Mouse (Mus musculus) layer of hippocampus, adult 18-20 months (tissue): ENCODE results near the gene Kctd7. TPM values are rescaled to one million over a fixed set of nuclear protein-coding genes. Genes with fewer than 3 reads are reported as not detected.
A peak's percentile ranks its signal among the peaks of the same experiment; 100 is the strongest.

Experiments
- DNase-seq, 2 experiments: peaks; one replicate each; pipeline ENCODE4 v3.0.0; 2022; ENCODE audit warnings: low spot score in 2 of 2
- long read RNA-seq: library from polyadenylated mRNA; stranded (forward); transcript quantifications from one replicate; pipeline ENCODE4 v2.0.0, GENCODE M21; 2021
- total RNA-seq, 2 experiments: library from RNA; stranded (reverse); gene quantifications; 2 replicates each; pipeline ENCODE4 v1.2.3; 2021

The Kctd7 gene
- 10 to 100 TPM; 12.1 to 16.5 TPM for total RNA-seq
- long read RNA-seq, full-length matches to known transcripts = 24 of 26 reads
- long read RNA-seq, partial matches to known transcripts = 0 of 26 reads
- long read RNA-seq, other reads (novel, unspliced or antisense) = 2 of 26 reads

DNA sequence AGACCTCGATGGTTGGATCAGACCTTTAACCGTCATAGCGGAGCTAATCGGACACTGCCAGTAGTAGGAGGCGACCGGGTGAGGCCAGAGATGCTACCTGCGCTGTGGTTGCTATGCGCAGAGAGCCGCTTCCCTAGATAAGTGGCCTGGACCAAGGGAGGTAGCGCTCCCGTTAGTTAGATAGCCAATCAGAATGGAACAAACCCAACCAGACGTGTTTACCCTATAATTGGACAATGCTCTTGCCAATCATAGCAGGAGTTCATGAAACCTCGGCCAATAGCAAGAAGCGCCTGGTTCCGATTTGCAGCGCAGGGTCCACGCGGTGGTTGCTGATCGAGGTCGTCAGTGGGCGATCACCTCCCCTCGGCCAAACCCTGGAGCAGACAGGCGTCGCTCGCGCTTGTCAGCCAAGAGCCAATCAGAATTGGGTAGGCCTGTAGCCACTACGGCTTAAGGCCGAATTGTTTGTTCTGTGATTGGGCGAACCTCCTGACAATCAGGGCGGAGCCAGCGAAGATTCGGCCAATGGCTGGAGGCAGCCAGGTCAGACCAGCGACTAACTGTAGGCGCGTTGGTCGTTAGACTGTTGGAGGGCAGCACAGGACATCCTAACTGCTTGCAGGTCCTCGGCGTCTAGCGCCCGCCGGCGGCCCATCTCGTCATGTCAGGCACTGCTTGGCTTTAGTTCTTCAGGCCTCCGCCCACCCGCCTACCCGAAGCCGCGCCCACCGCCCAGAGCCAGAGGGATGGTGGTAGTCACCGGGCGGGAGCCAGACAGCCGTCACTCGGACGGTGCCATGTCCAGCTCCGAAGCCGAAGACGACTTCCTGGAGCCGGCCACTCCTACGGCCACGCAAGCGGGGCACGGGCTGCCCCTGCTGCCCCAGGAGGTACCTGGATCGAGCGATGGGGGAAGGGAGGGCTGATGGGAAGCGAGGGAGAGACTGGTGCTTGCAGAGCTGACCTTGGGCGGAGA lies at the start of gene Kctd7:
Gene Kctd7 (plus strand): TSS at position 528 of the 979 bp plus-strand sequence.
- DNase-seq = peak; percentile 97 to 98

DNA sequence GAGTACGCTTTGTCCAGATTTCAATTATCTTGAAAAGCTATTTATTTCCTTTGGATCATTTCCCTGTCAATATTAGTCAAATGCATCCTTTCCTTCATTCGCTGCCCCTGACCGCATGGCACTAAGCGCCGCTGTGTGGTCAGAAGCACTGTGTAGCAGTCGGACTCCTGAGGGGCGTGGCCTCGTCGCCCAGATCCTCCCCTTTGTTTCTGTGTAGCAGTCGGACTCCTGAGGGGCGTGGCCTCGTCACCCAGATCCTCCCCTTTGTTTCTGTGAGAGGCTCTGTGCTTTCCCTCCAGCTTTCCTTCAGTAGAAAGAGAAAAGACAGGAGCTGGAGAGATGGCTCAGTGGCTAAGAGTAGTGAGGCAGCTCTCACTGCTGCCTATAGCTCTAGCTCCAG lies 47.9 kb upstream of the Kctd7 start:
- DNase-seq = no peak

DNA sequence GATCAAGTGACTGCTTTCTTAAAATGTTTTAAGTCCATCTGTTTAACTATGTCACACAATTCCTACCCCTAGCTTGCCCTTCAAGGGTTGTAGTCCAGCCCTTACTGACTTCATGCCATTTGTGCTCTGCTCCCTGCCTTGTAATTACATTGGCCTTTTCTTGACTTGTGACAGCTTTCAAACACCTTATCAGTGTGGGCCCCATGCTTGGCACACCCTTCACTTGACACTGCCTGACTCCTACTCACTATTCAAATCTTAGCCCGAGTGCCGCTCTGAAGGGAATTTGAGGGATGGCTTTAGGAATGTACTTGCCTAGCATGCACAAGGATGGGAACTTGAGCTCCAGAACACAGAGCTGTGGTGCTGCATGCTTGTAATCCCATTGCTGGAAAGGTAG lies 46.8 kb upstream of the Kctd7 start:
- DNase-seq = no peak

DNA sequence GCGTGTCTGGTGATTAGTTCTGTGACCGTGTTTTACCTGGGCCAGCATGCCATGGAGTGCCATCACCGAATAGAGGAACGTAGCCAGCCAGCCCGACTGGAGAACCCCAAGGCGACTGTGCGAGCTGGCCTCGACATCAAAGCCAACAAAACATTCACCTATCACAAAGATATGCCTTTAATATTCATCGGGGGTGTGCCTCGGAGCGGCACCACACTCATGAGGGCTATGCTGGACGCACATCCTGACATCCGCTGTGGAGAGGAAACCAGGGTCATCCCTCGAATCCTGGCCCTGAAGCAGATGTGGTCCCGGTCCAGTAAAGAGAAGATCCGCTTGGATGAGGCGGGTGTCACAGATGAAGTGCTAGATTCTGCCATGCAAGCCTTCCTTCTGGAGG lies 42.9 kb upstream of the Kctd7 start:
- no peak for DNase-seq

- DNase-seq = no peak
These were observed 35.3 kb upstream of the Kctd7 start for GRCm38 (mm10) chr5:130109348-130109747.

DNA sequence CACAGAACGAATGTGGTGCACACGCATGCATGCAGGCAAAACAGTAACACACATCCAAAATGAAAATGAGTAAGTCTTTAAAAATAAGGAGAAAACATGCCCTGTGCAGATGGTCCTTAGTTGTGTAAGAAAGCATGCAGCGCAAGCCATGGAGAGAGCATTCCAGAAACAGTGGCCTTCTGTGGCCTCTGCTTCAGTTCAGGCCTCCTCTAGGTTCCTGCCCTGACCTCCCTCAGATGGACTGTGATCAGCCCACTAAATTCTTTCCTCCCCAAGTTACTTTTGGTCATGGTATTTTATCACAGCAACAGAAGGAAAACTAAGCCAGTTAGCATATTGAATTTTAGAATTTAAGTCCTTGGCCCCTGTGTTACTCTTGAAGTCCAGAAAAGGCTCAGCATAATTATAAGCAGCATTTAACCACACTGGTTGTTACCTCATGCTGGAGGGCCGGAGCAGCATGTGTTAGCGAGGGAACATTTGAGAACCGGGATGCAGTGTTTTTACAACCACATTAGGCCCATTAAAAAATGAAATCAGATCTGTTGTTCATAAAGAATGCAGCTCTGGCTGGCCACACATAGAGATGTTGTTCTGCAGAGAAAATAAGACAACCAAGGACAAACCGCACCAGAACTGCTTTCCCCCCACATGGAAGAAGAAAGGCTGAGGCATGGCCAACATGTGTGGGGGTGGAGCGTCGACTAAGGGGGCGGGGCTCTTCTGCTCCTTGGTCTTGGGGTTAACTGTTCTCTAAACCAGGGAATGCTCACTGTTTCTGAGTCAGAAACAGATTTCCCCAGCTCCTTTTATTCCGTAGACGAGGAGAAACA lies 33.8 kb upstream of the Kctd7 start:
- DNase-seq = no peak

GRCm38 (mm10) chr5:130112653-130113052 lies 32.0 kb upstream of the Kctd7 start:
- no peak for DNase-seq

DNA sequence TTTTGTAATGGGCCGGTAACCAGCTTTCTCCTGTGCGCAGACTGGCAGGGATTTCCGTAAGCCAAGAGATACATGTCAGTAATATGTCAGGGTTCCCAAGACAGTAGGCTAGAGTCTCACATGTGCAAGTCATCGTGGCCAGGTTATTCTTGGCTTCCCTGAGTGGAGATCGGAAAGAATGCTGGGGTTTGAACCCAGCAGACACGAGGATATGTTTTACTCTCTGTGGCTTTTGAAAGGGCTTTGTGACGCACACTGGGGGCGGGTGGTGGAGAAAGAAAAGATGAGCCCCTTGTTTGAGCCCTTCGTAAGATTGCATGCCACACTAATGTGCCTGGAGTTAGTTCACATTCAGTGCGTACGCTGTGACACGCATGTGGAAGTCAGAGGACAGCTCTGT lies 28.5 kb upstream of the Kctd7 start:
- no peak for DNase-seq

GRCm38 (mm10) chr5:130116857-130117256 lies 27.8 kb upstream of the Kctd7 start:
- DNase-seq = no peak

GRCm38 (mm10) chr5:130117932-130118331 lies 26.7 kb upstream of the Kctd7 start:
- no peak for DNase-seq

DNA sequence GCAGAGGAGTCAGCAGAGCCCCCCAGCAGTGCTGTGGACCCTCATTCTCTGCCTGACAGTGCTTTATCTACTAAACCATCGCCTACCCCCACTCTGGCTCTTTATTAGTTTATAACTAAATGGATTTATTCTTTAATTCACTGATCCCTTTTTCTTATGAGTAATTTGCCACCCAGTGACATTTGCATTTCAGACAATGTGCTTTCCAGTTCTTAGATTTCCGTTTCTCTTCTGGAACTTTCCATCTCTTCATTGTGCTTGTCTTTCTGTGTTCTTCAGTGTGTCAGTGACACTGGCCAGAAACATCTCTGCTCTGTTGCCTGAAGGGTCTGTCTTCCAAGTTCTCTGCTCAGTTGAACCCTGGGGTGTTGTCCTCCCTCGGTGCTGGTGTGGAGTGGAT lies 25.4 kb upstream of the Kctd7 start:
- DNase-seq = no peak

DNA sequence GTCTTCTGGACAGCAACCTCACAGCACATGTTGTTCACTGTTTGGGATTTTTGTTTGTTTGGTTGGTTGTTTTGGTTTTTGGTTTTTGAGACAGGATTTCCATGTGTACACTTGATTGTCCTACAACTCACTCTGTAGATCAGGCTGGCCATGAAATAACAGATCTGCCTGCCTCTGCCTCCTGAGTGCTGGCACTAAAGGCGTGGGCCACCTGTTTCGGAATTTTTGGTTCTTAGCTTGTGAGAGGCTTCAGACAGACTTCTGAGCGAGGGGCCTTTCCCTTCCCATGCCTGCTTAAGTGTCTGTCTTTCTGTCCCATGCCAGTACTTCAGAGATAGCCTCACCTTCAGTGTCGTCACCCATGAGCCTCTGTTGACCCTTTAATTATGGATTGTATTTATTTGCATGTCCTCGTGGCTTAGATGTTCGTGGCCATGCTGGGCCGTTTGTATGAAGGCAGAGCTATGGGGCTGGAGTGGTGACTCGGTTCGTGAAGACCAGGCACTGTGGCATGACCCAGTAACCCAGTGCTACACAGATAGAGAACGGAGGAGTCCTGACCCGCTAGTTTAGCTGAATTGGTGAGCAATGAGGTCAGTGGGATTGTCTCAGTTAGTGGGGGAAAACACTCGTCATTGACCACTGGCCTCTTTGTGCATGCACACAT lies 24.5 kb upstream of the Kctd7 start:
- DNase-seq = no peak

DNA sequence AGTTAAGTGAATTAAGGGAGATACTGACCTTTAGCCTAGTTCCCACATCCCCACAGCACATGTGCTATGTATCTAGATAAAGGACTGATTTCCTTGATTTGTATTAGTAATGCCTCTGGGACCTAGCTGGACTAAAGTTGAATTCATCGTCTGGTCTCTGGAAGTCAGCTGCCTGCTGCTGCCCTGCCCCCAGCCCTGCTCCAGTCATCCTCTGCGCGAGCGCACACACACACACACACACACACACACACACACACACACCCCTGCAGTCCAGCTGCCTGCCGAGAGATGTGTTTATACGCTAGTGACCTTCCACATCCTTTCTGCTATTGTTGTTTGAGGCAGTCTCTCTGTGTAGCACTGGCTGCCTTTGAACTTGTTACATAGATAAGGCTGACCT lies 23.8 kb upstream of the Kctd7 start:
- DNase-seq = no peak

DNA sequence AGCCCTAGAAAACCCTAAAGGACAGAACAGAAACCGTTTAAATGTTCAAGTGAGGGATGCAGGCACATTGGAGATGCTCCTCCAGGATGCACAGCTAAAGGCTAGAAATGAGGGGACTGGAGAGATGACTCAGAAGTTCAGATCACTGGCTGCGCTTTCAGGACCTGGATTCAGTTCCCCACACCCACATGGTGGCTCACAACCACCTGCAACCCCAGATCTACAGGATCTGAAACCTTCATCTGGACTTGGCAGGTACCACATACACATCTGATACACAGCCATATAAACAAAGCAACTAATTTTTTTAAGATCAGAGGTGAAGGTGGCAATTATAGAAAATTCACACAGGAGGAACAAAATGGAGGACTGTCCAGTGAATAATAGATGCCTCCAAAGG lies 22.3 kb upstream of the Kctd7 start:
- no peak for DNase-seq

DNA sequence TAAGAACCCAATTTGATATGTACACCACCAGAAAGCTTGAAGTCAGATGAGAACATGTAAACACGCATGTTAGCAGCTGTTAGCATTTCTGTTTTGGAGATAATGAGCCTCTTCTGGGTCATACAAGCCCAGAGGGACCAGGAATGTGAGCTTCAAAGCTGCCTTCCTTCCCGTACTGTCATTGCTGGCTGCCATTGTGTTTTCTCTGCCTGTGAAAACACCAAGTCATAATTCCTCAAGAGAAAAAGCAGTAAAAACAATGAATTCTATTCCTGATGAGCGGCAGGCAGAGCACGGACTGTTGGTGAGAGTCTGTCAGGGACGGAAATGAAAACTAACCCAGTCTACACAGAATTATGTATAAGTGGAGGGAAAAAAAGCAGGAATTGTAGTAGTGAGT lies 20.4 kb upstream of the Kctd7 start:
- no peak for DNase-seq

GRCm38 (mm10) chr5:130128686-130129523 lies 15.8 kb upstream of the Kctd7 start:
- DNase-seq = no peak

GRCm38 (mm10) chr5:130129524-130129793 lies 15.2 kb upstream of the Kctd7 start:
- DNase-seq = no peak

- no peak for DNase-seq
These were observed 8.1 kb upstream of the Kctd7 start for GRCm38 (mm10) chr5:130136597-130136996.

DNA sequence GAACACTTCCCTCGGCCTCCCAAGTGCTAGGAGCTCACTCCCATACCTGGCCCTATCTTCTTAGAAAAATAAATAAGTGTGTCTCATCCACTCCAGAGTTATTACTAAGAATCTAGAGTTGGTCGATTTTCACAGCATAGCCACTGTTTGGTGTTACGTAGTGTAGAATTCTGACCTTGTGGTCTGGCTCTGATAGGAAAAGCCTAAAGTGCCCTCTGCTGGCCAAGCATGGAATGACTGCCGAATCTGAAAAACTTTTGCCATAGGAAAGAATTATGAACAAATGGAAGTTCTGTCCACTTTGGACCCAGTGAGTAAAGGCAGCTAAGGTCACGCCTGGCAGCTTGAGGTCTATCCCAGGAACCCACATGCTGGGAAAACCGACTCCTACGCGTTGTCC lies 5.3 kb upstream of the Kctd7 start:
- DNase-seq = peak; percentile 54 to 87

- DNase-seq = no peak
These were observed 3.5 kb upstream of the Kctd7 start for GRCm38 (mm10) chr5:130141138-130141537.

DNA sequence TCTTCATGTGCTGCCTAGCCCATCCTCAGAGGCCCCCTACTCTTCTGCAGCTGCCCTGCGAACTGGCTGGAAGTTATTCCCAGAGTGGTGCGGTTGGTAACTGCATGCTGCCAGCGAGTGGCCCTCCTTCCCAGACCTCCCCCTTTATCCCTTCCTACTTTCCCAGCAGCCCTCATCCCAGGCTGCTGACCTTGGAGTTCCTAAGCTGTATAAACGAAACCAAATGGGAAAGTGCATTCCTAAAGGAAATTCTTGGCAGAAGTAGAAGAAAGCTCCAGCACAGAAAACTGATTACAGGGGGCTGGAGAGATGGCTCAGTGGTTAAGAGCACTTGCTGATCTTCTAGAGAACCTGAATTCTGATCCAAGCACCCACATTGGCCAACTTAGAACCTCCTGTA lies 2.6 kb upstream of the Kctd7 start:
- DNase-seq = no peak
